Mouse (Mus musculus) embryonic fibroblast, embryonic 13.5 days (primary cell): Measurements from ENCODE around the gene Troap.

Source experiments
- CTCF ChIP-seq: IDR thresholded peaks from 2 replicates; pipeline ENCODE4 v1.5.1; 2011; ENCODE audit warnings: mild to moderate bottlenecking, control low read depth, low read length, moderate library complexity, borderline replicate concordance; ENCODE audit not compliant: insufficient read depth
- POLR2A ChIP-seq: IDR thresholded peaks from 2 replicates; pipeline ENCODE4 v1.6.1; 2011; ENCODE audit warnings: low read depth, mild to moderate bottlenecking, control low read depth, low read length, moderate library complexity

DNA sequence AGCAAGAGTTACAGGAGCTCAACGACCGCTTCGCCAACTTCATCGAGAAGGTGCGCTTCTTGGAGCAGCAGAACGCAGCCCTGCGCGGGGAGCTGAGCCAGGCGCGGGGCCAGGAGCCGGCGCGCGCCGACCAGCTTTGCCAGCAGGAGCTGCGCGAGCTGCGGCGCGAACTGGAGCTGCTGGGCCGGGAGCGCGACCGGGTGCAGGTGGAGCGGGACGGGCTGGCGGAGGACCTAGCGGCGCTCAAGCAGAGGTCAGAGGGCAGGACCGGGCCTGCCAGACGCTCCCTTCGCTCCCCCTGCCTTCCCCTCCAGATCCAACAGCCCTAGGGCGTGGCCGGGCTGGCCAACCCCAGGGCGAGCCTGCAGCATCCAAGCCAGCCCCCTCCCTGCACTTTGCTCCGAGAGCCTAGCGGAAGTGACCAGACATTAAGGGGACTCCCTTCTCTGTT lies 18.8 kb upstream of the Troap start:
- TF ChIP-seq CTCF (no peak), POLR2A (no peak)
